Mouse (Mus musculus) olfactory bulb, adult 2 months (tissue): Measurements from ENCODE around the gene Slc9a3r2.

ENCODE experiments used
- CTCF ChIP-seq: fragments of 200-500 bp; IDR thresholded peaks from 2 replicates; pipeline ENCODE4 v1.5.1; 2012; ENCODE audit warnings: low read depth, mild to moderate bottlenecking, low read length, moderate library complexity; ENCODE audit not compliant: insufficient read depth
- POLR2A ChIP-seq: fragments of 200-500 bp; IDR thresholded peaks from 2 replicates; pipeline ENCODE4 v1.6.1; 2012; ENCODE audit warnings: mild to moderate bottlenecking, low read depth, low read length, moderate library complexity; ENCODE audit not compliant: insufficient read depth

GRCm38 (mm10) chr17:24654969-24655368, 4.8 kb upstream of the Slc9a3r2 start:
- TF ChIP-seq CTCF = no peak
- TF ChIP-seq POLR2A = no peak
